Mouse (Mus musculus) ES-E14 (cell line): ENCODE results near the gene Omp. TPM values are rescaled to one million over a fixed set of nuclear protein-coding genes. Genes with fewer than 3 reads are reported as not detected.

Experiments
- DNase-seq: peaks from one replicate; pipeline ENCODE4 v3.0.0-alpha.2; 2013; ENCODE audit warnings: low read depth, low spot score
- H3K27ac ChIP-seq: 2 replicates; pipeline ENCODE4 v1.5.1; 2012; ENCODE audit warnings: low read depth, mild to moderate bottlenecking, low read length, moderate library complexity, mixed read lengths; ENCODE audit not compliant: poor library complexity, insufficient read depth, severe bottlenecking
- H3K36me3 ChIP-seq: 2 replicates; pipeline ENCODE4 v1.6.1; 2012; ENCODE audit warnings: mild to moderate bottlenecking, low read length, moderate library complexity, mixed read lengths; ENCODE audit not compliant: control insufficient read depth, poor library complexity, insufficient read depth, severe bottlenecking
- H3K4me1 ChIP-seq, 2 experiments: fragments of 150-350 bp in 1 of 2; sonication (generic) in 1 of 2; 2 replicates each; pipeline ENCODE4 v1.6.1; 2012; ENCODE audit warnings: low read length in 2 of 2, mild to moderate bottlenecking in 1 of 2, mixed read lengths in 1 of 2; ENCODE audit not compliant: control insufficient read depth in 2 of 2, insufficient read depth in 2 of 2, poor library complexity in 1 of 2
- H3K4me3 ChIP-seq, 2 experiments: fragments of 150-350 bp in 1 of 2; sonication (generic) in 1 of 2; 2 replicates each; pipeline ENCODE4 v1.5.1; 2012; ENCODE audit warnings: low read length in 2 of 2, low read depth in 1 of 2, mild to moderate bottlenecking in 1 of 2, mixed read lengths in 1 of 2; ENCODE audit not compliant: insufficient read depth in 1 of 2, poor library complexity in 1 of 2, severe bottlenecking in 1 of 2
- H3K9ac ChIP-seq: 2 replicates; pipeline ENCODE4 v1.6.1; 2012; ENCODE audit warnings: low read depth, mild to moderate bottlenecking, low read length, mixed read lengths; ENCODE audit not compliant: poor library complexity, insufficient read depth, severe bottlenecking
- H3K9me3 ChIP-seq: fragments of 150-350 bp; sonication (generic); 2 replicates; pipeline ENCODE4 v1.6.1; 2012; ENCODE audit warnings: low read depth, mild to moderate bottlenecking, low read length; ENCODE audit not compliant: control insufficient read depth, insufficient read depth
- CHD2 ChIP-seq: IDR thresholded peaks from 2 replicates; pipeline ENCODE4 v1.6.1; 2014; ENCODE audit warnings: mild to moderate bottlenecking, low read depth, low read length, inconsistent platforms
- HCFC1 ChIP-seq: IDR thresholded peaks from 2 replicates; pipeline ENCODE4 v1.6.1; 2012; ENCODE audit warnings: low read length, inconsistent platforms, borderline replicate concordance; ENCODE audit not compliant: insufficient read depth
- MAFK ChIP-seq: IDR thresholded peaks from 2 replicates; pipeline ENCODE4 v1.6.1; 2014; ENCODE audit warnings: mild to moderate bottlenecking, low read depth, low read length, inconsistent platforms; ENCODE audit not compliant: insufficient read depth
- ZC3H11A ChIP-seq: IDR thresholded peaks from 2 replicates; pipeline ENCODE4 v1.6.1; 2012; ENCODE audit warnings: low read depth, mild to moderate bottlenecking, inconsistent platforms, low read length, borderline replicate concordance
- ZNF384 ChIP-seq: IDR thresholded peaks from 2 replicates; pipeline ENCODE4 v1.6.1; 2012; ENCODE audit warnings: low read depth, low read length, inconsistent platforms
- in situ Hi-C, 2 experiments: fragments of 600-800 bp; cut with MboI; formaldehyde crosslinking; loops; one replicate each; pipeline ENCODE4 v1.15.1; 2025; ENCODE audit warnings: low sequenced_read_pairs in 2 of 2, inconsistent platforms in 1 of 2; ENCODE audit not compliant: unreplicated experiment in 2 of 2
- total RNA-seq: library from RNA; depleted of rRNA; stranded (reverse); fragments of 300-350 nt; gene quantifications from 2 replicates; pipeline ENCODE4 v1.2.3, GENCODE M21; 2012

Omp gene
- total RNA-seq, 1 experiment = 1.4 TPM

- Histone ChIP-seq H3K27ac (no peak overlapping the region), H3K9ac (no peak overlapping the region), H3K4me1 (peaks cover 0 to 4% of the 10 kb centered on the region in 2 experiments; a peak in 1 of 4 replicates), H3K36me3 (no peaks in the 10 kb centered on the region), H3K4me3 (no peak overlapping the region), H3K9me3 (no peaks in the 10 kb centered on the region)
- DNase-seq = no peak
- TF ChIP-seq ZC3H11A (no peak), CHD2 (no peak), HCFC1 (no peak), MAFK (no peak), ZNF384 (no peak)
- in situ Hi-C loops = no loop called here
These were observed 41.4 kb downstream of the Omp start for GRCm38 (mm10) chr7:98103942-98104292.

GRCm38 (mm10) chr7:98103002-98103941 lies 42.0 kb downstream of the Omp start:
- in situ Hi-C loops = no loop called here
- H3K4me3 ChIP-seq = 0 out of 4 replicates have a peak overlapping the region, but pooled peaks of 1 of the 2 experiments have one; percentile 15
- no peak overlapping the region for H3K9ac ChIP-seq

GRCm38 (mm10) chr7:98102488-98102887 lies 42.8 kb downstream of the Omp start:
- Histone ChIP-seq H3K4me1 (peaks cover 0 to 4% of the 10 kb centered on the region in 2 experiments; a peak in 1 of 4 replicates), H3K9ac (no peak overlapping the region), H3K9me3 (0 out of 2 replicates have a peak, but pooled peaks cover 2% of the 10 kb centered on the region), H3K36me3 (no peaks in the 10 kb centered on the region), H3K27ac (no peak overlapping the region), H3K4me3 (0 out of 4 replicates have a peak overlapping the region, but pooled peaks of 1 of the 2 experiments have one; percentile 15)
- in situ Hi-C loops = no loop called here
- no peak for DNase-seq
- no peak for TF ChIP-seq CHD2
- TF ChIP-seq HCFC1 = no peak
- no peak for TF ChIP-seq MAFK
- TF ChIP-seq ZC3H11A = no peak
- TF ChIP-seq ZNF384 = no peak

More at GRCm38 (mm10) chr7:98103002-98103941, 42.0 kb downstream of the Omp start:
- peaks cover 0 to 4% of the 10 kb centered on the region in 2 experiments; a peak in 1 of 4 replicates for H3K4me1 ChIP-seq
- no peaks in the 10 kb centered on the region for H3K36me3 ChIP-seq
- no peak overlapping the region for H3K27ac ChIP-seq
- peak; percentile 47 for DNase-seq
- no peak for TF ChIP-seq CHD2
- TF ChIP-seq ZC3H11A = no peak
- TF ChIP-seq MAFK = no peak
- TF ChIP-seq ZNF384 = no peak
- TF ChIP-seq HCFC1 = no peak
- no peaks in the 10 kb centered on the region for H3K9me3 ChIP-seq

- TF ChIP-seq HCFC1 (no peak), CHD2 (no peak), ZNF384 (no peak), ZC3H11A (no peak), MAFK (no peak)
- Histone ChIP-seq H3K4me1 (no peaks in the 10 kb centered on the region), H3K9ac (no peak overlapping the region), H3K27ac (no peak overlapping the region), H3K4me3 (no peak overlapping the region), H3K36me3 (no peaks in the 10 kb centered on the region), H3K9me3 (0 out of 2 replicates have a peak, but pooled peaks cover 2% of the 10 kb centered on the region)
- DNase-seq = no peak
- in situ Hi-C loops = no loop called here
These were observed 47.7 kb downstream of the Omp start for GRCm38 (mm10) chr7:98097557-98097956.
